ENCODE assay signal across 18 mouse cellular contexts in genomic region chr7:49313945-49314344, GRCm38 (mm10).
DNase-seq lines count a peak whose midpoint lies in the region; ATAC-seq and TF ChIP-seq lines count a peak whose summit lies in the region.
"Had no signal": no experiment of that assay in that cellular context is flagged by ENCODE, and none has a peak within 500 bp of the region (broad histone marks: within the 10 kb centered on the region; RNA-seq: fewer than 3 reads in every experiment).

No protein-coding gene starts in this region.

- H3K4me3 ChIP-seq in heart, embryonic 12.5 days: no peak overlapping the region
- H3K4me3 ChIP-seq in lung, embryonic 16.5 days (ENCODE audit: low read length): no peak overlapping the region
- H3K4me3 ChIP-seq in lung, postnatal 0 days (ENCODE audit: low read depth, low read length): no peak overlapping the region
- H3K4me3 ChIP-seq in heart, postnatal 0 days (ENCODE audit: low read depth, low read length): no peak overlapping the region
- no peak overlapping the region for H3K4me3 ChIP-seq in kidney, adult 2 months (ENCODE audit: insufficient read depth, low read depth, low read length)
- H3K4me3 ChIP-seq: embryonic facial prominence, embryonic 12.5 days; hindbrain, embryonic 13.5 days; limb, embryonic 10.5 days; megakaryocyte, embryonic 14.5 days had no signal

- no peak for TF ChIP-seq CTCF in lung, postnatal 0 days (IDR thresholded peaks at IDR 0.05)
- TF ChIP-seq CTCF in heart, postnatal 0 days (IDR thresholded peaks at IDR 0.05; ENCODE audit: low read depth): no peak
- no peak for TF ChIP-seq CTCF in kidney, adult 2 months (conservative IDR thresholded peaks at IDR 0.05; ENCODE audit: insufficient read depth, insufficient read length, low read depth, low read length)

- peaks cover 15% of the 10 kb centered on the region; the same call in 1 of the 2 replicates for H3K9me3 ChIP-seq in heart, embryonic 12.5 days (replicated peaks)
- no peaks in the 10 kb centered on the region for H3K9me3 ChIP-seq in lung, embryonic 16.5 days (ENCODE audit: control insufficient read depth, low read length)
- H3K9me3 ChIP-seq in lung, postnatal 0 days (ENCODE audit: low read length): no peaks in the 10 kb centered on the region
- H3K9me3 ChIP-seq in heart, postnatal 0 days (replicated peaks; ENCODE audit: control insufficient read depth, low read length): no peaks in the 10 kb centered on the region
- H3K9me3 ChIP-seq: embryonic facial prominence, embryonic 12.5 days; hindbrain, embryonic 13.5 days; limb, embryonic 10.5 days had no signal

- no peak overlapping the region for H3K9ac ChIP-seq in heart, embryonic 12.5 days
- no peak overlapping the region for H3K9ac ChIP-seq in lung, embryonic 16.5 days (ENCODE audit: low read length)
- no peak overlapping the region for H3K9ac ChIP-seq in lung, postnatal 0 days (replicated peaks; ENCODE audit: low read depth)
- H3K9ac ChIP-seq in heart, postnatal 0 days (replicated peaks; ENCODE audit: low read depth, low read length): no peak overlapping the region
- H3K9ac ChIP-seq: embryonic facial prominence, embryonic 12.5 days; forebrain, postnatal 0 days; hindbrain, embryonic 13.5 days; liver, embryonic 14.5 days had no signal

- no peak overlapping the region for H3K27ac ChIP-seq in heart, embryonic 12.5 days (ENCODE audit: poor library complexity, severe bottlenecking)
- H3K27ac ChIP-seq in lung, embryonic 16.5 days (ENCODE audit: low read length): no peak overlapping the region
- no peak overlapping the region for H3K27ac ChIP-seq in lung, postnatal 0 days (ENCODE audit: low read length)
- H3K27ac ChIP-seq in heart, postnatal 0 days (ENCODE audit: low read depth): 0 out of 2 replicates have a peak overlapping the region, but pooled peaks have one; percentile 8
- no peak overlapping the region for H3K27ac ChIP-seq in kidney, adult 2 months (ENCODE audit: insufficient read depth, low read depth, low read length)
- H3K27ac ChIP-seq: embryonic facial prominence, embryonic 12.5 days; hindbrain, embryonic 13.5 days; limb, embryonic 10.5 days; liver, embryonic 14.5 days had no signal

- H3K4me2 ChIP-seq in heart, embryonic 12.5 days: no peak overlapping the region
- H3K4me2 ChIP-seq in lung, embryonic 16.5 days (ENCODE audit: low read depth, low read length): no peak overlapping the region
- H3K4me2 ChIP-seq in lung, postnatal 0 days (replicated peaks; ENCODE audit: low read depth, low read length): no peak overlapping the region
- H3K4me2 ChIP-seq in heart, postnatal 0 days (ENCODE audit: low read depth, low read length): no peak overlapping the region
- H3K4me2 ChIP-seq: embryonic facial prominence, embryonic 12.5 days; hindbrain, embryonic 13.5 days had no signal

- H3K27me3 ChIP-seq in heart, embryonic 12.5 days (replicated peaks): no peaks in the 10 kb centered on the region
- H3K27me3 ChIP-seq in lung, embryonic 16.5 days (ENCODE audit: control insufficient read depth, insufficient read depth, low read depth, low read length): no peaks in the 10 kb centered on the region
- H3K27me3 ChIP-seq in lung, postnatal 0 days (replicated peaks; ENCODE audit: insufficient read depth, low read length): no peaks in the 10 kb centered on the region
- no peaks in the 10 kb centered on the region for H3K27me3 ChIP-seq in heart, postnatal 0 days (ENCODE audit: control insufficient read depth, insufficient read depth, low read length)
- H3K27me3 ChIP-seq in kidney, adult 2 months (replicated peaks; ENCODE audit: control insufficient read depth, insufficient read depth, low read length): no peaks in the 10 kb centered on the region
- H3K27me3 ChIP-seq: embryonic facial prominence, embryonic 12.5 days; hindbrain, embryonic 13.5 days; megakaryocyte, embryonic 14.5 days; Patski had no signal

- no peak for TF ChIP-seq EP300 in lung, postnatal 0 days (IDR thresholded peaks at IDR 0.05)
- TF ChIP-seq EP300 in heart, postnatal 0 days (IDR thresholded peaks at IDR 0.05; ENCODE audit: low read depth): no peak

- ATAC-seq in heart, embryonic 12.5 days (ENCODE audit: insufficient number of reproducible peaks, low FRiP score): no peak
- 0 out of 2 replicates have a peak, but pooled peaks have one; percentile 18 for ATAC-seq in lung, embryonic 16.5 days (ENCODE audit: low read depth)
- no peak for ATAC-seq in lung, postnatal 0 days
- peak; percentile 62; the same call in 1 of the 2 replicates for ATAC-seq in heart, postnatal 0 days (ENCODE audit: insufficient read depth, low read depth)
- no peak for ATAC-seq in frontal cortex, adult (ENCODE audit: low TSS enrichment)
- ATAC-seq: forebrain, postnatal 0 days; Patski had no signal

- peaks cover 4% of the 10 kb centered on the region; the same call in 1 of the 2 replicates for H3K36me3 ChIP-seq in heart, embryonic 12.5 days
- H3K36me3 ChIP-seq in lung, embryonic 16.5 days (ENCODE audit: control insufficient read depth, insufficient read depth, low read length): no peaks in the 10 kb centered on the region
- H3K36me3 ChIP-seq in lung, postnatal 0 days (ENCODE audit: insufficient read depth, low read length): no peaks in the 10 kb centered on the region
- H3K36me3 ChIP-seq in heart, postnatal 0 days (replicated peaks; ENCODE audit: control insufficient read depth, insufficient read depth, low read length): no peaks in the 10 kb centered on the region
- H3K36me3 ChIP-seq in kidney, adult 2 months (ENCODE audit: control insufficient read depth, insufficient read depth, low read length): no peaks in the 10 kb centered on the region
- H3K36me3 ChIP-seq: embryonic facial prominence, embryonic 12.5 days; limb, embryonic 10.5 days had no signal

- WGBS in heart, embryonic 12.5 days: 71% methylated on average over 7 of the region's 7 CpGs
- WGBS in lung, embryonic 16.5 days: 36% methylated on average over 7 of the region's 7 CpGs
- 47% methylated on average over 7 of the region's 7 CpGs for WGBS in lung, postnatal 0 days
- 50% methylated on average over 7 of the region's 7 CpGs for WGBS in heart, postnatal 0 days
- WGBS in kidney, adult 2 months: 60% methylated on average over 7 of the region's 7 CpGs

- H3K4me1 ChIP-seq in heart, embryonic 12.5 days (replicated peaks): no peaks in the 10 kb centered on the region
- peaks cover 17% of the 10 kb centered on the region; the same call in 1 of the 2 replicates for H3K4me1 ChIP-seq in lung, embryonic 16.5 days (replicated peaks; ENCODE audit: control insufficient read depth, insufficient read depth, low read length)
- H3K4me1 ChIP-seq in lung, postnatal 0 days (ENCODE audit: insufficient read depth, low read depth, low read length): 0 out of 2 replicates have a peak, but pooled peaks cover 4% of the 10 kb centered on the region
- H3K4me1 ChIP-seq in heart, postnatal 0 days (ENCODE audit: control insufficient read depth, insufficient read depth): peaks cover 14% of the 10 kb centered on the region; the same call in 1 of the 2 replicates
- H3K4me1 ChIP-seq in kidney, adult 2 months (ENCODE audit: control insufficient read depth, insufficient read depth, low read length): no peaks in the 10 kb centered on the region
- H3K4me1 ChIP-seq: limb, embryonic 10.5 days; megakaryocyte, embryonic 14.5 days had no signal

- no peak for TF ChIP-seq POLR2A in kidney, adult 2 months (IDR thresholded peaks at IDR 0.05; ENCODE audit: low read depth, low read length)

- DNase-seq in heart, adult 11 months: peak; percentile 90
- no peak for DNase-seq in lung, postnatal 0 days (ENCODE audit: low spot score)
- DNase-seq in adrenal gland, adult 8-10 months: peak; percentile 17
- no peak for DNase-seq in heart, postnatal 0 days (ENCODE audit: low spot score)
- DNase-seq in kidney, adult 2 months: no peak
- DNase-seq: forebrain, postnatal 0 days; gastrocnemius, postnatal 25 days; layer of hippocampus, adult 9-11 months; right cerebral cortex, postnatal 4 days had no signal

Comparison
In these comparisons a context has a peak if more than half of its experiments do, and no peak if none do; other contexts are left out.
1. DNase-seq: peak in heart, adult 11 months (single experiment) and adrenal gland, adult 8-10 months (single experiment); none in lung, postnatal 0 days (single experiment), heart, postnatal 0 days (single experiment) and kidney, adult 2 months (single experiment).
2. ATAC-seq: peak in lung, embryonic 16.5 days (single experiment) and heart, postnatal 0 days (single experiment); none in heart, embryonic 12.5 days (single experiment), lung, postnatal 0 days (single experiment) and frontal cortex, adult (single experiment).